Mouse (Mus musculus) neural tube, embryonic 14.5 days (tissue): Measurements from ENCODE around the gene M1ap. TPM values are rescaled to one million over a fixed set of nuclear protein-coding genes. Genes with fewer than 3 reads are reported as not detected.

Source experiments
- ATAC-seq: fragments of 200-750 bp; cut with Nextera tagmentation; 2 replicates; pipeline ENCODE4 v1.8.0; 2017; ENCODE audit warnings: low read depth, mild to moderate bottlenecking, moderate TSS enrichment, moderate library complexity
- H3K27ac ChIP-seq: fragments of 300-500 bp; sonication (generic); 2 replicates; pipeline ENCODE4 v1.5.1; 2014; ENCODE audit warnings: low read depth, mild to moderate bottlenecking, control low read depth, low read length, moderate library complexity, mixed read lengths
- H3K27me3 ChIP-seq: fragments of 300-500 bp; sonication (generic); 2 replicates; pipeline ENCODE4 v1.6.1; 2014; ENCODE audit warnings: low read length; ENCODE audit not compliant: control insufficient read depth, insufficient read depth
- H3K36me3 ChIP-seq: fragments of 300-500 bp; sonication (generic); 2 replicates; pipeline ENCODE4 v1.6.1; 2014; ENCODE audit warnings: low read length, mixed read lengths; ENCODE audit not compliant: control insufficient read depth, insufficient read depth
- H3K4me1 ChIP-seq: fragments of 300-500 bp; sonication (generic); 2 replicates; pipeline ENCODE4 v1.6.1; 2014; ENCODE audit warnings: low read length; ENCODE audit not compliant: control insufficient read depth, insufficient read depth
- H3K4me2 ChIP-seq: fragments of 300-500 bp; sonication (generic); 2 replicates; pipeline ENCODE4 v1.6.1; 2014; ENCODE audit warnings: mild to moderate bottlenecking, low read depth, low read length, control low read depth
- H3K4me3 ChIP-seq: fragments of 300-500 bp; sonication (generic); 2 replicates; pipeline ENCODE4 v1.5.1; 2014; ENCODE audit warnings: low read depth, low read length, control low read depth, mixed read lengths
- H3K9ac ChIP-seq: fragments of 300-500 bp; sonication (generic); replicated peaks from 2 replicates; pipeline ENCODE4 v1.6.1; 2014; ENCODE audit warnings: low read depth, mild to moderate bottlenecking, control low read depth, low read length, mixed read lengths
- H3K9me3 ChIP-seq: fragments of 300-500 bp; sonication (generic); 2 replicates; pipeline ENCODE4 v1.6.1; 2016; ENCODE audit warnings: low read length; ENCODE audit not compliant: control insufficient read depth
- WGBS: fragments of 180-500 bp; shearing (Covaris S2); extraction: QIAGEN DNeasy Blood & Tissue Kit; methylation state at CpG from one replicate; pipeline ENCODE4 v1.1.7; 2014; 5-methylcytosine and 5-hydroxymethylcytosine counted together
- polyA plus RNA-seq: library from polyadenylated mRNA; unstranded; fragments of >200 nt; fragmentation: Nextera tagmentation; extraction: Ambion mirVana; gene quantifications from 2 replicates; pipeline ENCODE4 v1.2.1, GENCODE M21; 2014

M1ap gene
- polyA plus RNA-seq, 1 experiment from 2014 or later, result not detected

DNA sequence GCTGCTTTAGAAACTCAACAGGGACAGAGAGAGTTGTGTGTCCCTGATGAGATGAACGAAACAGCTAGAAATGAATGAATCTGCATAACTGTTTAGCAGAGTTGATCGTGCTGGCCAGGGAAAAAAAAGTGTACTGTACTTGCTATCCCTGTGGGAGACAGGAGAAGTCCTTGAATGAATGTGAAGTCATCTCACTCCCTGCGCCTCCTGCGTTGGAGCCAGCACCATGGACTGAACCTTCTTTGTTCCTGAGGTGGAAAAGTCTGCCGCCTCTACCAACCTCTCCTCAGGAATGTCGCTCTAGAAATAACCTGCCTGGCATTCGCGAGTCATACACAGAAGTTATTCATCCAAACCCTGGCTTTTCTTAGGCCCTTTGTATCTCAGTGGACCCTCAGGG lies 53.3 kb downstream of the M1ap start:
- 74% methylated on average over 8 of the region's 8 CpGs for WGBS

GRCm38 (mm10) chr6:83003082-83003481 lies 56.4 kb downstream of the M1ap start:
- WGBS, result 97% methylated on average over 1 of the region's 1 CpGs
- Histone ChIP-seq H3K27ac (no peak overlapping the region), H3K27me3 (no peaks in the 10 kb centered on the region), H3K4me3 (no peak overlapping the region), H3K9ac (no peak overlapping the region), H3K36me3 (no peaks in the 10 kb centered on the region), H3K4me1 (no peaks in the 10 kb centered on the region), H3K4me2 (no peak overlapping the region), H3K9me3 (no peaks in the 10 kb centered on the region)
- ATAC-seq, result no peak

More for the DNA sequence above, 53.3 kb downstream of the M1ap start:
- Histone ChIP-seq H3K4me2 (no peak overlapping the region), H3K27me3 (no peaks in the 10 kb centered on the region), H3K4me1 (no peaks in the 10 kb centered on the region), H3K27ac (no peak overlapping the region), H3K9me3 (no peaks in the 10 kb centered on the region), H3K36me3 (no peaks in the 10 kb centered on the region), H3K4me3 (no peak overlapping the region), H3K9ac (no peak overlapping the region)
- no peak for ATAC-seq

DNA sequence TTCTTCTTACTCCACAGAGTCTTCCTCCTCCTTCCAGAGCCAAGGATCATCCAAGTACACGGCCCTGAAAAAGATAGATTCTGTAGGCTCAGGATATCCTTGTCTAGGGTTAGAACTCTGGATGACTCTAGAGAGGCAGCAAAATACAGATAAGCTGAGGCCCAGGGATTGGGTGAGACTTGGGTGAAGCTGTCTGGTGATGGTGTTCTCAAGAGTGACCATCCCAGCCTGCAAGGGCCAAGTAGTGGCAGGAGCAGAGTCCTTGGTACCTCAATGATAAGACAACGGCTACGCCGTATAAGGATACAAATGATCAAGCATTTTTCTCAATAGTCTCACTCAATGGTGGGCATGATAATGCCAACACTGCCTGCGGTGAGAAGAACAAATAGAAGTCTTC lies 57.1 kb downstream of the M1ap start:
- H3K27me3 ChIP-seq, result no peaks in the 10 kb centered on the region
- no peak overlapping the region for H3K27ac ChIP-seq
- WGBS, result 91% methylated on average over 5 of the region's 5 CpGs
- H3K9ac ChIP-seq, result no peak overlapping the region
- H3K4me1 ChIP-seq, result no peaks in the 10 kb centered on the region
- no peak overlapping the region for H3K4me2 ChIP-seq
- H3K36me3 ChIP-seq, result no peaks in the 10 kb centered on the region
- no peaks in the 10 kb centered on the region for H3K9me3 ChIP-seq
- no peak for ATAC-seq
- no peak overlapping the region for H3K4me3 ChIP-seq

- H3K27me3 ChIP-seq, result no peaks in the 10 kb centered on the region
- H3K9ac ChIP-seq, result no peak overlapping the region
- ATAC-seq, result no peak
- WGBS, result 68% methylated on average over 2 of the region's 2 CpGs
- no peaks in the 10 kb centered on the region for H3K4me1 ChIP-seq
- no peak overlapping the region for H3K4me3 ChIP-seq
- H3K36me3 ChIP-seq, result no peaks in the 10 kb centered on the region
- H3K9me3 ChIP-seq, result no peaks in the 10 kb centered on the region
- H3K4me2 ChIP-seq, result no peak overlapping the region
- no peak overlapping the region for H3K27ac ChIP-seq
These were observed 57.6 kb downstream of the M1ap start for GRCm38 (mm10) chr6:83004309-83004708.

GRCm38 (mm10) chr6:83004872-83005271 lies 58.2 kb downstream of the M1ap start:
- Histone ChIP-seq H3K36me3 (no peaks in the 10 kb centered on the region), H3K27ac (no peak overlapping the region), H3K4me3 (no peak overlapping the region), H3K27me3 (no peaks in the 10 kb centered on the region), H3K4me1 (no peaks in the 10 kb centered on the region), H3K9ac (no peak overlapping the region), H3K9me3 (no peaks in the 10 kb centered on the region), H3K4me2 (no peak overlapping the region)
- ATAC-seq, result no peak
- WGBS, result 72% methylated on average over 7 of the region's 7 CpGs

- Histone ChIP-seq H3K4me3 (no peak overlapping the region), H3K9me3 (no peaks in the 10 kb centered on the region), H3K9ac (no peak overlapping the region), H3K4me1 (no peaks in the 10 kb centered on the region), H3K27me3 (no peaks in the 10 kb centered on the region), H3K4me2 (no peak overlapping the region), H3K36me3 (no peaks in the 10 kb centered on the region), H3K27ac (no peak overlapping the region)
- WGBS, result 85% methylated on average over 10 of the region's 10 CpGs
- ATAC-seq, result no peak
These were observed 58.8 kb downstream of the M1ap start for GRCm38 (mm10) chr6:83005444-83006011.

DNA sequence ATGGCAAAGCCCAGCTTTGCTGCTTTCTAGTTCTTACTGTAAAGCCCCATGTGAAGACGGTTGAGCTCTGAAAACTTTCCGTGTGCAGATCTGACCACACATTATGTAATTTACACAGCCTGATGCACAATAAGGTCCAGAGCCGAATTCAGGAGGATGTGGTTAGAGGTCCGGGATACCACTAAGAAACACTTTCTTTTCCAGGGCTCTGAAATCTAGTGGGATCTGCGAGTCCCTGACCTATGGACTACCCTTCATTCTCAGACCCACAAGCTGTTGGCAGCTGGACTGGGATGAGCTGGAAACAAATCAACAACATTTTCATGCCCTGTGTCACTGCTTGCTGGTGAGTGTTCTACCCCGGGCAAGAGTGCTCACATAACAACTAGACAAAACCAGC lies 59.4 kb downstream of the M1ap start:
- Histone ChIP-seq H3K4me1 (no peaks in the 10 kb centered on the region), H3K27me3 (no peaks in the 10 kb centered on the region), H3K4me2 (no peak overlapping the region), H3K36me3 (no peaks in the 10 kb centered on the region), H3K9me3 (no peaks in the 10 kb centered on the region), H3K4me3 (no peak overlapping the region), H3K9ac (no peak overlapping the region), H3K27ac (no peak overlapping the region)
- WGBS, result 88% methylated on average over 6 of the region's 6 CpGs
- no peak for ATAC-seq

GRCm38 (mm10) chr6:83008659-83009058 lies 62.0 kb downstream of the M1ap start:
- Histone ChIP-seq H3K4me1 (no peaks in the 10 kb centered on the region), H3K36me3 (no peaks in the 10 kb centered on the region), H3K4me2 (no peak overlapping the region), H3K4me3 (no peak overlapping the region), H3K27me3 (no peaks in the 10 kb centered on the region), H3K9me3 (no peaks in the 10 kb centered on the region), H3K9ac (no peak overlapping the region), H3K27ac (no peak overlapping the region)
- 49% methylated on average over 3 of the region's 3 CpGs for WGBS
- ATAC-seq, result no peak

DNA sequence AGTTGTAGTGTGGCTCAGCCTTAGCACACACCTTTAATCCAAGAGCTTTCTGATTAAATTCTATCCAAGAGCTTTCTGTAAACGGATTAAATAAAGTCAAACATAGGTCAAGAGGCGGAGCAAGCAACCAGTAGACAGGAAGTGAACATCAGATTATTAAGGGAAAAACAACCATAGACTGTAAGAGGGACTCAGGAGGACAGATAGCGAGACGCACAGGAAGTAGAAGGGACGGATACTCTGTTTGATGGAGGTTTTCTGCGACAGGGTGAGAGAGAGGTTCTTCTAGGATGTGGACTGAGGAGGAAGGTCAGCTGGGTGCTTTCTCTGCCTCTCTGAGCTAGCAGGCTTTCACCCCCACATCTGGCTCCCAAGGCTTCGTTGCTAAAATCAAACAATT lies 63.3 kb downstream of the M1ap start:
- ATAC-seq, result no peak
- Histone ChIP-seq H3K27me3 (no peaks in the 10 kb centered on the region), H3K27ac (no peak overlapping the region), H3K9ac (no peak overlapping the region), H3K4me2 (no peak overlapping the region), H3K9me3 (no peaks in the 10 kb centered on the region), H3K36me3 (no peaks in the 10 kb centered on the region), H3K4me3 (no peak overlapping the region), H3K4me1 (no peaks in the 10 kb centered on the region)
- 80% methylated on average over 7 of the region's 7 CpGs for WGBS
